Mouse (Mus musculus) olfactory bulb, adult 2 months (tissue): ENCODE results near the gene 4930452B06Rik. TPM values are rescaled to one million over a fixed set of nuclear protein-coding genes. Genes with fewer than 3 reads are reported as not detected.

Source experiments
- H3K27ac ChIP-seq: fragments of 200-500 bp; 2 replicates; pipeline ENCODE4 v1.5.1; 2012; ENCODE audit warnings: low read depth, low read length; ENCODE audit not compliant: insufficient read depth
- H3K4me1 ChIP-seq: fragments of 200-500 bp; 2 replicates; pipeline ENCODE4 v1.6.1; 2012; ENCODE audit warnings: low read length; ENCODE audit not compliant: control insufficient read depth, insufficient read depth
- H3K4me3 ChIP-seq: fragments of 200-500 bp; 2 replicates; pipeline ENCODE4 v1.5.1; 2012; ENCODE audit warnings: mild to moderate bottlenecking, low read depth, low read length, moderate library complexity; ENCODE audit not compliant: insufficient read depth
- CTCF ChIP-seq: fragments of 200-500 bp; IDR thresholded peaks from 2 replicates; pipeline ENCODE4 v1.5.1; 2012; ENCODE audit warnings: low read depth, mild to moderate bottlenecking, low read length, moderate library complexity; ENCODE audit not compliant: insufficient read depth
- POLR2A ChIP-seq: fragments of 200-500 bp; IDR thresholded peaks from 2 replicates; pipeline ENCODE4 v1.6.1; 2012; ENCODE audit warnings: mild to moderate bottlenecking, low read depth, low read length, moderate library complexity; ENCODE audit not compliant: insufficient read depth
- WGBS: fragments of 180-500 bp; shearing (Covaris S2); methylation state at CpG from one replicate; pipeline ENCODE4 v1.1.7; 2018; 5-methylcytosine and 5-hydroxymethylcytosine counted together
- polyA plus RNA-seq: library from polyadenylated mRNA; stranded (reverse); fragments of >200 nt; gene quantifications from 2 replicates; pipeline ENCODE4 v1.2.4, GENCODE M21; 2012; ENCODE audit warnings: low replicate concordance; ENCODE audit not compliant: missing spikeins, insufficient read depth, insufficient read length

4930452B06Rik gene
- not detected in 2 replicates for polyA plus RNA-seq

DNA sequence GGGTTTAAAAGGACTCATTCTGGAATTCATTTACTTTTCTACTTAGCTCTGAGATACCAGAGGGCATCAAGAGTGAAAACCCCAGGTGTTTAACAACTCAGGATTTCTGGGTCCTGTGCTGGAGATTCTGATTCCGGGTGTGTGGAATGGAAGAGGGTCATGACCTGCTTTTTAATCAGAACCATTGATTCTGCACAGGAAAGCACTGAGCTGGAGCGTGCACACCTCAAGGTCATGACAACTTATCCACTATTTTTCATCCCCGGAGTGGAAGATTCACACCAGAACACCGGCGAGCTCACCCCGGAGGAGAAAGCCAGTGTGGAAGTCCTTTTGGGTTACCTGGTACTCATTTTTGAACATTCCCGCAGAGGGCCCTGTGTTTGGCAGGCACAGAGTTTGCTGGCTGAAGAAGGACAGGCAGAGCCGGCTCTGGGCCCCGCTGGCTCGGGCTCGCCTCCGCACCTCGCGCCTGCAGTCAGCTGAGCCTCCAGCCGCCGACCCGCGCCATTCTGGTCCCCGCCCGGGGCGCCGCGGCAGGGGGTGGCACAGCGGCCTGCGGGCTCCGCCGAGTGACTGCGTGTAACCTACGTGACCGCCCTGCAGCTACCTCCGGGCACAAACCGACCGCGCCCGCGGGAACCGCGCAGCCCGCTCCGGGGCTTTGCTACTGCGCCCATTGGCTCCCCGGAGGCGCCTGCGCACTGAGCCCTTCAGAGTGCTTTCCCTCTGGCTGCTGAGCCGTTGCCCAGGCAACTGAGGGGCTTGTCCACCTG, at the start of gene 4930452B06Rik:
Gene 4930452B06Rik, minus strand, starts transcription at position 605 of the 776 bp plus-strand sequence.
- Histone ChIP-seq H3K4me1 (0 out of 2 replicates have a peak, but pooled peaks cover 3% of the 10 kb centered on the region), H3K4me3 (peak within 1 kb of the TSS; percentile 77), H3K27ac (no peak within 1 kb of the TSS)
- no peak for TF ChIP-seq POLR2A
- no peak for TF ChIP-seq CTCF
- WGBS: 2% methylated on average over 45 of the region's 45 CpGs

DNA sequence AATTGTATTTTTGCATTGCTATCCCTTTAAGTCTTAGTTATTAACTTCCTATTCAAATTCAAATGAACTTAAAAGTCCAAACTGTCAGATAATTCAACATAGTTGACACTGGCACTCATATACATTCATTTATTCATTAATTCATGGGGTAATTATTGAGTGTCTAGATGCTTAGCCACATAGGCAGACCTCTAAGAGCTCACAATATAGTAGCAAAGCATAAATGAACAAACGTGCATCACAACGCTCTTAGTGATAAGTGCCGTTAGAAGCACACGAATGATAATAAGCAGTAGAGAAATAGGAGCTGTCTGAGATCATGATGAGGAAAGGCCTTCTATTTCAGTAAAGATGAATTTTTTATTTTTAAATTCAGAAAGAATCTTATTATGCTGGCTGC, 46.6 kb upstream of the 4930452B06Rik start:
- Histone ChIP-seq H3K27ac (no peak overlapping the region), H3K4me1 (no peaks in the 10 kb centered on the region), H3K4me3 (no peak overlapping the region)
- TF ChIP-seq POLR2A (no peak), CTCF (no peak)
- 76% methylated on average over 4 of the region's 4 CpGs for WGBS

DNA sequence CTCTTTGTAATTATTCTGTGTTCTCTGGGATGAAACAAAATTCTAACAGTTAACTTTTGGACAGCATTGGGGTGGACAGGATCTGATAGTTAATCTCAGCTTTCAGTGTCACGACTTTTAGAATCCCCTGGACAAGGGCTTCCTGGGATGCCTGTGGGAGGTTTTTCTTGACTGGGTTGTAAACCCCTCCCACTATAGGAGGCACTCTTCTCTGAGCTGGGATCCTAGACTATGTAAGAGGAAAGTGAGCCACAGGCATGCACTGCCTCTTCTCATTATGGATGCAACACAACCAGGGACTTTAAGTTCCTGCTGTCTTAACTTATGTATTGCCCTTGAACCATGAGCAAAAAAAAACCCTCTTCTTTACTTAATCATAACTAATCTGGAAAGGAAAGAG, 23.4 kb upstream of the 4930452B06Rik start:
- WGBS: 44% methylated on average over 1 of the region's 1 CpGs
- Histone ChIP-seq H3K27ac (no peak overlapping the region), H3K4me1 (no peaks in the 10 kb centered on the region), H3K4me3 (no peak overlapping the region)
- TF ChIP-seq CTCF: no peak
- no peak for TF ChIP-seq POLR2A

GRCm38 (mm10) chr14:8688462-8688861, 22.4 kb upstream of the 4930452B06Rik start:
- H3K4me3 ChIP-seq: no peak overlapping the region
- H3K4me1 ChIP-seq: no peaks in the 10 kb centered on the region
- 63% methylated on average over 1 of the region's 1 CpGs for WGBS
- TF ChIP-seq CTCF: no peak
- TF ChIP-seq POLR2A: no peak
- no peak overlapping the region for H3K27ac ChIP-seq

- Histone ChIP-seq H3K4me3 (no peak overlapping the region), H3K27ac (no peak overlapping the region), H3K4me1 (no peaks in the 10 kb centered on the region)
- 100% methylated on average over 1 of the region's 1 CpGs for WGBS
- TF ChIP-seq POLR2A: no peak
- TF ChIP-seq CTCF: no peak
Measured at GRCm38 (mm10) chr14:8686185-8686584, 20.1 kb upstream of the 4930452B06Rik start.

GRCm38 (mm10) chr14:8679896-8680295, 13.9 kb upstream of the 4930452B06Rik start:
- no peak overlapping the region for H3K27ac ChIP-seq
- WGBS: 97% methylated on average over 4 of the region's 4 CpGs
- no peaks in the 10 kb centered on the region for H3K4me1 ChIP-seq
- H3K4me3 ChIP-seq: no peak overlapping the region
- no peak for TF ChIP-seq POLR2A
- no peak for TF ChIP-seq CTCF

DNA sequence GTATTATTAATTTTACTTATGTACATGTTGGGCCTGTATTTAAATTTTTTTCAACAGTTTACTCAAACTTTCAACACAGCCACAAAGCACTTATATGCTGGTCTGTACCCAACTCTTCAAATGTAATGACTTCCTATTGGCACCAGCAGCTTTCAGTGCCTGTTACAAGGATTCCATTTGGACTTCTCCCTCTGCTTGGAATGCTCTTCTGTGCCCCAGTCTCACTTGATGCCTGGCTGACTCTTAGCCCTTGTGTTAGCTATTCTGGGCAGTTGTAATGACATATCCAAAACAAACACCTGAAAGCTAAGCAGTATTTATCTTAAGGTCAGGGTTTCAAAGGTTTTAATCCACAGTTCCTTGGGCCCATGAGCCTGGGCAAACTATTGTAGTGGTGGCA, 5.7 kb downstream of the 4930452B06Rik start:
- Histone ChIP-seq H3K27ac (no peak overlapping the region), H3K4me1 (no peaks in the 10 kb centered on the region), H3K4me3 (no peak overlapping the region)
- no peak for TF ChIP-seq CTCF
- no peak for TF ChIP-seq POLR2A

GRCm38 (mm10) chr14:8641650-8642279, 24.3 kb downstream of the 4930452B06Rik start:
- 77% methylated on average over 9 of the region's 9 CpGs for WGBS
- Histone ChIP-seq H3K4me1 (no peaks in the 10 kb centered on the region), H3K4me3 (no peak overlapping the region), H3K27ac (no peak overlapping the region)
- TF ChIP-seq CTCF (no peak), POLR2A (no peak)

GRCm38 (mm10) chr14:8632211-8632610, 33.8 kb downstream of the 4930452B06Rik start:
- WGBS: 91% methylated on average over 6 of the region's 6 CpGs
- Histone ChIP-seq H3K4me3 (no peak overlapping the region), H3K4me1 (no peaks in the 10 kb centered on the region), H3K27ac (no peak overlapping the region)
- TF ChIP-seq CTCF (no peak), POLR2A (no peak)
